Mouse (Mus musculus) intestine, embryonic 15.5 days (tissue): Measurements from ENCODE around the gene Men1. TPM values are rescaled to one million over a fixed set of nuclear protein-coding genes. Genes with fewer than 3 reads are reported as not detected.
"Not testable (repeated sequence)": the region's sequence is repeated elsewhere in the genome, so short reads cannot be mapped to it uniquely, and the experiment has no call there.

ENCODE experiments used
- ATAC-seq: fragments of 200-750 bp; cut with Nextera tagmentation; 2 replicates; pipeline ENCODE4 v1.8.0; 2017; ENCODE audit warnings: moderate TSS enrichment, moderate library complexity
- H3K27ac ChIP-seq: fragments of 300-500 bp; sonication (generic); 2 replicates; pipeline ENCODE4 v1.5.1; 2015; ENCODE audit warnings: mild to moderate bottlenecking, inconsistent platforms
- H3K27me3 ChIP-seq: fragments of 300-500 bp; sonication (generic); replicated peaks from 2 replicates; pipeline ENCODE4 v1.6.1; 2015; ENCODE audit warnings: inconsistent platforms
- H3K36me3 ChIP-seq: fragments of 300-500 bp; sonication (generic); 2 replicates; pipeline ENCODE4 v1.6.1; 2015; ENCODE audit warnings: inconsistent platforms
- H3K4me1 ChIP-seq: fragments of 300-500 bp; sonication (generic); replicated peaks from 2 replicates; pipeline ENCODE4 v1.6.1; 2015; ENCODE audit warnings: inconsistent platforms
- H3K4me2 ChIP-seq: fragments of 300-500 bp; sonication (generic); replicated peaks from 2 replicates; pipeline ENCODE4 v1.6.1; 2015; ENCODE audit warnings: mild to moderate bottlenecking, inconsistent platforms
- H3K4me3 ChIP-seq: fragments of 300-500 bp; sonication (generic); replicated peaks from 2 replicates; pipeline ENCODE4 v1.5.1; 2015; ENCODE audit warnings: inconsistent platforms
- H3K9ac ChIP-seq: fragments of 300-500 bp; sonication (generic); 2 replicates; pipeline ENCODE4 v1.6.1; 2015; ENCODE audit warnings: inconsistent platforms
- H3K9me3 ChIP-seq: fragments of 300-500 bp; sonication (generic); 2 replicates; pipeline ENCODE4 v1.6.1; 2016; ENCODE audit warnings: inconsistent platforms
- WGBS: fragments of 180-500 bp; shearing (Covaris S2); methylation state at CpG from one replicate; pipeline ENCODE4 v1.1.7; 2015; 5-methylcytosine and 5-hydroxymethylcytosine counted together
- polyA plus RNA-seq: library from polyadenylated mRNA; unstranded; fragments of >200 nt; fragmentation: Nextera tagmentation; extraction: Ambion mirVana; gene quantifications from 2 replicates; pipeline ENCODE4 v1.2.1, GENCODE M21; 2015

The Men1 gene
- polyA plus RNA-seq, 1 experiment from 2014 or later, result 68.8 TPM

DNA sequence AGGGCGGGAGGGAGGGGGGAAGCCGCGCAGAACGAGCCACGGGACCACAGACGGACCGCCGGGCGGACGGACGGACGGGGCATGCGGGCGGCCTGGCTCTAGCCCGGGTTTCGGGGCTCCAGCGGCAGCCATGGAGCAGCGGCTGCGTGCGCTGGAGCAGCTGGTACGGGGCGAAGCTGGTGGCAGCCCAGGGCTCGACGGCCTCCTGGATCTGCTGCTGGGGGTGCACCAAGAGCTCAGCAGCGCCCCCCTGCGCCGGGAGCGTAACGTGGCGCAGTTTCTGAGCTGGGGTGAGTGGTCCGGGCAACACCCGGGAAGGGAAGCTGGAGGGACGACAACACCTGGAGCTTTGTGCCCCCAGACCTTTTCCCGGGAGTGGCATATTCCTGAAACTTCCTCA, 28.2 kb upstream of the Men1 start:
- H3K27me3 ChIP-seq, result no peaks in the 10 kb centered on the region
- peak overlapping the region; percentile 70 for H3K9ac ChIP-seq
- peaks cover 11% of the 10 kb centered on the region; the same call in 1 of the 2 replicates for H3K4me1 ChIP-seq
- H3K36me3 ChIP-seq, result peaks cover 4% of the 10 kb centered on the region; the same call in 1 of the 2 replicates
- under 1% methylated on average over 34 of the region's 34 CpGs for WGBS
- ATAC-seq, result peak; percentile 75
- peak overlapping the region; percentile 70 for H3K4me3 ChIP-seq
- no peaks in the 10 kb centered on the region for H3K9me3 ChIP-seq
- peak overlapping the region; percentile 66 for H3K4me2 ChIP-seq
- peak overlapping the region; percentile 78 for H3K27ac ChIP-seq

GRCm38 (mm10) chr19:6307733-6308531, 26.8 kb upstream of the Men1 start:
- Histone ChIP-seq H3K36me3 (peaks cover 9% of the 10 kb centered on the region; the same call in 1 of the 2 replicates), H3K9me3 (no peaks in the 10 kb centered on the region), H3K9ac (0 out of 2 replicates have a peak overlapping the region, but pooled peaks have one; percentile 70), H3K4me1 (peaks cover 11% of the 10 kb centered on the region; the same call in 1 of the 2 replicates), H3K4me2 (peak overlapping the region; percentile 66), H3K4me3 (peak overlapping the region; percentile 70), H3K27me3 (no peaks in the 10 kb centered on the region), H3K27ac (peak overlapping the region; percentile 36; the same call in 1 of the 2 replicates)
- no peak for ATAC-seq
- 63% methylated on average over 9 of the region's 9 CpGs for WGBS

GRCm38 (mm10) chr19:6310181-6310580, 24.6 kb upstream of the Men1 start:
- Histone ChIP-seq H3K36me3 (peaks cover 24% of the 10 kb centered on the region; the same call in 1 of the 2 replicates), H3K27me3 (no peaks in the 10 kb centered on the region)
- WGBS, result 93% methylated on average over 5 of the region's 5 CpGs

DNA sequence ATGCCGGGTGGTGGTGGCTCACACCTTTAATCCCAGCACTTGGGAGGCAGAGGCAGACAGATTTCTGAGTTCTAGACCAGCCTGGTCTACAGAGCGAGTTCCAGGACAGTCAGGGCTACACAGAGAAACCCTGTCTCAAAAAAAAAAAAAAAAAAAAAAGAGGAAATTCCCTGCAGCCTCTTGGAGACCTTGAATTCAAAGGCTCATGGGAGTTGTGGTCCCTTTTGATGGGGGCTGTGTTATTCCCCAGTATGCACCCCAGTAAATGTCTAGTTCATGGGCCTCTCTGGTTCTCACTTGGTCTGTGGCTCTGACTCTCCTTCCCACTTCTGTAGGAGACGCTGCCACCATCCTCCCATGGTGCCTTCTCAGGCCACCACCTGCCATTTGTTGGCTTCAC, 23.0 kb upstream of the Men1 start:
- WGBS, result 94% methylated on average over 3 of the region's 3 CpGs
- not testable (repeated sequence) for H3K27ac ChIP-seq, H3K4me3 ChIP-seq, H3K27me3 ChIP-seq, H3K4me2 ChIP-seq, ATAC-seq, H3K9me3 ChIP-seq, H3K9ac ChIP-seq
- Histone ChIP-seq H3K4me1 (peaks cover 11% of the 10 kb centered on the region; the same call in 1 of the 2 replicates), H3K36me3 (peaks cover 36% of the 10 kb centered on the region)

More at GRCm38 (mm10) chr19:6310181-6310580, 24.6 kb upstream of the Men1 start:
- ATAC-seq, result no peak
- H3K9me3 ChIP-seq, result no peaks in the 10 kb centered on the region
- no peak overlapping the region for H3K9ac ChIP-seq
- peaks cover 11% of the 10 kb centered on the region; the same call in 1 of the 2 replicates for H3K4me1 ChIP-seq
- no peak overlapping the region for H3K27ac ChIP-seq
- no peak overlapping the region for H3K4me2 ChIP-seq
- H3K4me3 ChIP-seq, result no peak overlapping the region

DNA sequence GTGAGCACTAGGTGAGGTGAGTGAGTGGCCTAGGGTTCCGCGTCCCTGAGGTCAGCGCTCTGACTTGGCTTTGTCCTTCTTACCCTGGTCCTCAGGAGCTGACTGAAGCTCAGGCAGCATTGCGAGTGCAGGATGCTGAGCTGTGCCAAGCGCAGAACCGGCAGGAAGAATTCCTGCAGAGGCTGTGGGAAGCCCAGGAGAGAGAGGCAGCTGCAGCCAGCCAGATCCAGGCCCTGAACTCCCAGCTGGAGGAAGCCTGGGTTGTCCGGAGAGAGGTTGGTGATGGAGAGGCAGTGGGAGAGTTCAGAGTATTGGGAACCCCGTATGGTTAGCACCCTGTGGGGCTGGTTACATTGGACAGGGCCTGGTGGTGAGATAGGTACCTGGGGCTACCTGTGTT, 21.0 kb upstream of the Men1 start:
- Histone ChIP-seq H3K9ac (no peak overlapping the region), H3K4me1 (peaks cover 1% of the 10 kb centered on the region; the same call in 1 of the 2 replicates), H3K4me3 (no peak overlapping the region), H3K27me3 (no peaks in the 10 kb centered on the region), H3K27ac (no peak overlapping the region), H3K36me3 (peaks cover 48% of the 10 kb centered on the region), H3K9me3 (no peaks in the 10 kb centered on the region), H3K4me2 (no peak overlapping the region)
- 91% methylated on average over 8 of the region's 8 CpGs for WGBS
- ATAC-seq, result no peak

GRCm38 (mm10) chr19:6314513-6314912, 20.3 kb upstream of the Men1 start:
- no peak for ATAC-seq
- peaks cover 48% of the 10 kb centered on the region for H3K36me3 ChIP-seq
- 78% methylated on average over 8 of the region's 8 CpGs for WGBS

GRCm38 (mm10) chr19:6315573-6315972, 19.2 kb upstream of the Men1 start:
- peaks cover 51% of the 10 kb centered on the region for H3K36me3 ChIP-seq
- H3K27me3 ChIP-seq, result no peaks in the 10 kb centered on the region
- no peaks in the 10 kb centered on the region for H3K9me3 ChIP-seq
- H3K4me1 ChIP-seq, result no peaks in the 10 kb centered on the region
- no peak overlapping the region for H3K27ac ChIP-seq
- no peak overlapping the region for H3K4me3 ChIP-seq
- WGBS, result 75% methylated on average over 14 of the region's 14 CpGs
- no peak overlapping the region for H3K9ac ChIP-seq
- no peak for ATAC-seq
- H3K4me2 ChIP-seq, result no peak overlapping the region

More at GRCm38 (mm10) chr19:6314513-6314912, 20.3 kb upstream of the Men1 start:
- H3K4me2 ChIP-seq, result no peak overlapping the region
- no peak overlapping the region for H3K27ac ChIP-seq
- H3K27me3 ChIP-seq, result no peaks in the 10 kb centered on the region
- no peak overlapping the region for H3K4me3 ChIP-seq
- H3K9ac ChIP-seq, result no peak overlapping the region
- no peaks in the 10 kb centered on the region for H3K4me1 ChIP-seq
- no peaks in the 10 kb centered on the region for H3K9me3 ChIP-seq

DNA sequence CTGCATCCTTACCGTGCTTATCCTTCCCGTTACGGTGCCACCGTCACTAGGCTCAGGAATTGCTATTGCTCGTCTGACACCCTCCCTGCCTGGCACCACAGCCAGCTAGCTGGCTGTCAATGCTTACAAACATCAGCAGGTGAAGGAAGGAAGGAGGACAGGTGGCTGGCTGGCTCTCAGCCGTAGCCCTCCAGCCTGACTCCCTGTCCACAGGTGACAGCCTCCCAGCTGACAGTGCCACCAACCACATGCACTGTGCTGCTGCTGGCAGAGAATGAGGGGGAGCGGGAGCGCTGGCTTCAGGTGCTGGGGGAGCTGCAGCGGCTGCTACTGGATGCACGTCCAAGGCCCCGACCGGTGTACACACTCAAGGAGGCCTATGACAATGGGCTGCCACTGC, 16.6 kb upstream of the Men1 start:
- ATAC-seq, result no peak
- Histone ChIP-seq H3K36me3 (peaks cover 58% of the 10 kb centered on the region), H3K9me3 (no peaks in the 10 kb centered on the region), H3K27ac (no peak overlapping the region), H3K9ac (no peak overlapping the region), H3K4me2 (no peak overlapping the region), H3K4me3 (no peak overlapping the region), H3K27me3 (no peaks in the 10 kb centered on the region), H3K4me1 (0 out of 2 replicates have a peak, but pooled peaks cover 3% of the 10 kb centered on the region)
- WGBS, result 89% methylated on average over 12 of the region's 12 CpGs

DNA sequence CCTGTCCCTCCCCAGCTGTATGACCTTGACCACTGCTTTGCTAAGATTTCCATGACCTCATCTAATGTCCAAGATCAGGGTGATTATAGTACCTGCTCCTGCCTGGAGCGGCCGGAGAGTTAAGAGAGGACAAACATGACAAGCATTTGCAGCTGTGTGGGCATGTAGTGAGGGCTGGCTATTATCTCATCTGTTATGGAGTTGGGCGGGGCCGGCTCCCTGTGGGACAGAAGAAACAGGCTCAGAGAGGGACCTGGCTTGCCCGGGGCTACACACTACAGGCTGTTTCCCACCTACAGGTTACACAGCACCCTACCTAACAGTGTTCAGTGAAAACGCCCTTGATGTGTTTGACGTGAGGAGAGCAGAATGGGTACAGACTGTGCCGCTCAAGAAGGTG, 13.4 kb upstream of the Men1 start:
- Histone ChIP-seq H3K4me2 (no peak overlapping the region), H3K27me3 (no peaks in the 10 kb centered on the region), H3K27ac (no peak overlapping the region), H3K4me1 (0 out of 2 replicates have a peak, but pooled peaks cover 3% of the 10 kb centered on the region), H3K36me3 (peaks cover 35% of the 10 kb centered on the region), H3K4me3 (no peak overlapping the region), H3K9me3 (no peaks in the 10 kb centered on the region), H3K9ac (no peak overlapping the region; the same call in 1 of the 2 replicates)
- WGBS, result 59% methylated on average over 8 of the region's 8 CpGs
- ATAC-seq, result peak; percentile 29; the same call in 1 of the 2 replicates

- Histone ChIP-seq H3K27me3 (no peaks in the 10 kb centered on the region), H3K27ac (no peak overlapping the region), H3K9ac (no peak overlapping the region), H3K4me1 (0 out of 2 replicates have a peak, but pooled peaks cover 3% of the 10 kb centered on the region), H3K4me3 (no peak overlapping the region), H3K9me3 (no peaks in the 10 kb centered on the region), H3K36me3 (peaks cover 32% of the 10 kb centered on the region), H3K4me2 (0 out of 2 replicates have a peak overlapping the region, but pooled peaks have one; percentile 2)
- peak; percentile 75 for ATAC-seq
- 69% methylated on average over 33 of the region's 33 CpGs for WGBS
Measured at GRCm38 (mm10) chr19:6321786-6322621, 12.8 kb upstream of the Men1 start.

DNA sequence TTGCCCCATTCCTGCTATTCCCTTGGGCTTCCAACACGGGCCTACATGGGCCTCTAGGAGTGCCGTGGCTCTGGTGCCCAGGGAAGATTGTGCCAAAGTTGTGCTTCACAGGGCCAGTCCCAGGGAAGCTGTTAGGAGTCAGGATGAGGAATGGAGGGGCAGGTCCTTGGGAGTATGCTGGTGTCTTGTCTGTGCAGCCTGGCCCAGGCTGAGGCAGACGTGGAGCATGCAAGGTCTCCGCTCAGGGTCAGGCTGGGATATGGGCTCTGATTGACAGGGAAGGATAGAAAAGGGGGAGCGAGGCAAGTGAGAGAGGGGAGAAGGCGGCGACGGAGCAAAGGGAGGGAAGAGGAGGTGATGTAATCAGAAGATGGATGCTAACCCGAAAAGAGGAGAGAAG, 10.0 kb upstream of the Men1 start:
- 0 out of 2 replicates have a peak, but pooled peaks cover 3% of the 10 kb centered on the region for H3K4me1 ChIP-seq
- H3K4me3 ChIP-seq, result no peak overlapping the region
- H3K9ac ChIP-seq, result no peak overlapping the region
- H3K36me3 ChIP-seq, result peaks cover 20% of the 10 kb centered on the region
- WGBS, result 80% methylated on average over 9 of the region's 9 CpGs
- H3K4me2 ChIP-seq, result no peak overlapping the region
- ATAC-seq, result no peak
- no peaks in the 10 kb centered on the region for H3K9me3 ChIP-seq
- H3K27ac ChIP-seq, result no peak overlapping the region
- no peaks in the 10 kb centered on the region for H3K27me3 ChIP-seq

- Histone ChIP-seq H3K27ac (no peak overlapping the region), H3K4me2 (peak overlapping the region; percentile 46), H3K9ac (0 out of 2 replicates have a peak overlapping the region, but pooled peaks have one; percentile 21), H3K4me1 (peaks cover 15% of the 10 kb centered on the region), H3K27me3 (no peaks in the 10 kb centered on the region), H3K4me3 (no peak overlapping the region), H3K36me3 (no peaks in the 10 kb centered on the region), H3K9me3 (no peaks in the 10 kb centered on the region)
- ATAC-seq, result no peak
- 61% methylated on average over 5 of the region's 5 CpGs for WGBS
Measured at GRCm38 (mm10) chr19:6331178-6331577, 3.6 kb upstream of the Men1 start.
